Mouse (Mus musculus): ENCODE measurements around the gene Ptprd. TPM values are rescaled to one million over a fixed set of nuclear protein-coding genes. Genes with fewer than 3 reads are reported as not detected.
A peak's percentile ranks its signal among the peaks of the same experiment; 100 is the strongest.

Ptprd gene
- polyA plus RNA-seq, 1 experiment: 118 TPM

GRCm38 (mm10) chr4:76238577-76238976 is 1973.2 kb downstream of the Ptprd start:
- TF ChIP-seq POLR2A (IDR thresholded peaks at IDR 0.05; ENCODE audit: borderline replicate concordance, extremely low read depth, insufficient read depth, insufficient read length, poor library complexity, severe bottlenecking) (no peak), CTCF (IDR thresholded peaks at IDR 0.05; ENCODE audit: borderline replicate concordance, extremely low read depth, insufficient read depth, insufficient read length) (no peak)

GRCm38 (mm10) chr4:76237827-76238226 is 1973.9 kb downstream of the Ptprd start:
- DNase-seq (ENCODE audit: low read depth): peak; percentile 23

More at GRCm38 (mm10) chr4:76238577-76238976, 1973.2 kb downstream of the Ptprd start:
- DNase-seq (ENCODE audit: low read depth): no peak

GRCm38 (mm10) chr4:76223720-76224119 is 1988.0 kb downstream of the Ptprd start:
- peak; percentile 80 for DNase-seq (ENCODE audit: low read depth)
- TF ChIP-seq POLR2A (IDR thresholded peaks at IDR 0.05; ENCODE audit: borderline replicate concordance, extremely low read depth, insufficient read depth, insufficient read length, poor library complexity, severe bottlenecking) (no peak), CTCF (IDR thresholded peaks at IDR 0.05; ENCODE audit: borderline replicate concordance, extremely low read depth, insufficient read depth, insufficient read length) (no peak)

More at GRCm38 (mm10) chr4:76237827-76238226, 1973.9 kb downstream of the Ptprd start:
- TF ChIP-seq POLR2A (IDR thresholded peaks at IDR 0.05; ENCODE audit: borderline replicate concordance, extremely low read depth, insufficient read depth, insufficient read length, poor library complexity, severe bottlenecking) (no peak), CTCF (IDR thresholded peaks at IDR 0.05; ENCODE audit: borderline replicate concordance, extremely low read depth, insufficient read depth, insufficient read length) (no peak)

- no peak for TF ChIP-seq POLR2A (IDR thresholded peaks at IDR 0.05; ENCODE audit: borderline replicate concordance, extremely low read depth, insufficient read depth, insufficient read length, poor library complexity, severe bottlenecking)
- no peak for TF ChIP-seq CTCF (IDR thresholded peaks at IDR 0.05; ENCODE audit: borderline replicate concordance, extremely low read depth, insufficient read depth, insufficient read length)
Measured at GRCm38 (mm10) chr4:76222520-76222919, 1989.2 kb downstream of the Ptprd start.

GRCm38 (mm10) chr4:76218065-76218464 is 1993.7 kb downstream of the Ptprd start:
- DNase-seq (ENCODE audit: low read depth): peak; percentile 25
- TF ChIP-seq CTCF (IDR thresholded peaks at IDR 0.05; ENCODE audit: borderline replicate concordance, extremely low read depth, insufficient read depth, insufficient read length) (no peak), POLR2A (IDR thresholded peaks at IDR 0.05; ENCODE audit: borderline replicate concordance, extremely low read depth, insufficient read depth, insufficient read length, poor library complexity, severe bottlenecking) (no peak)

More at GRCm38 (mm10) chr4:76222520-76222919, 1989.2 kb downstream of the Ptprd start:
- peak; percentile 12 for DNase-seq (ENCODE audit: low read depth)

- no peak for DNase-seq (ENCODE audit: low read depth)
- TF ChIP-seq CTCF (IDR thresholded peaks at IDR 0.05; ENCODE audit: borderline replicate concordance, extremely low read depth, insufficient read depth, insufficient read length) (no peak), POLR2A (IDR thresholded peaks at IDR 0.05; ENCODE audit: borderline replicate concordance, extremely low read depth, insufficient read depth, insufficient read length, poor library complexity, severe bottlenecking) (no peak)
Measured at GRCm38 (mm10) chr4:76215141-76215540, 1996.6 kb downstream of the Ptprd start.

GRCm38 (mm10) chr4:76199321-76199720 is 2012.4 kb downstream of the Ptprd start:
- peak; percentile 47 for DNase-seq (ENCODE audit: low read depth)
- TF ChIP-seq CTCF (IDR thresholded peaks at IDR 0.05; ENCODE audit: borderline replicate concordance, extremely low read depth, insufficient read depth, insufficient read length) (no peak), POLR2A (IDR thresholded peaks at IDR 0.05; ENCODE audit: borderline replicate concordance, extremely low read depth, insufficient read depth, insufficient read length, poor library complexity, severe bottlenecking) (no peak)

GRCm38 (mm10) chr4:76194762-76195161 is 2017.0 kb downstream of the Ptprd start:
- TF ChIP-seq CTCF (IDR thresholded peaks at IDR 0.05; ENCODE audit: borderline replicate concordance, extremely low read depth, insufficient read depth, insufficient read length): no peak
- TF ChIP-seq POLR2A (IDR thresholded peaks at IDR 0.05; ENCODE audit: borderline replicate concordance, extremely low read depth, insufficient read depth, insufficient read length, poor library complexity, severe bottlenecking): no peak
- DNase-seq (ENCODE audit: low read depth): no peak

- DNase-seq (ENCODE audit: low read depth): no peak
- TF ChIP-seq CTCF (IDR thresholded peaks at IDR 0.05; ENCODE audit: borderline replicate concordance, extremely low read depth, insufficient read depth, insufficient read length) (no peak), POLR2A (IDR thresholded peaks at IDR 0.05; ENCODE audit: borderline replicate concordance, extremely low read depth, insufficient read depth, insufficient read length, poor library complexity, severe bottlenecking) (no peak)
Measured at GRCm38 (mm10) chr4:76193496-76193895, 2018.3 kb downstream of the Ptprd start.

GRCm38 (mm10) chr4:76192031-76192430 is 2019.7 kb downstream of the Ptprd start:
- TF ChIP-seq POLR2A (IDR thresholded peaks at IDR 0.05; ENCODE audit: borderline replicate concordance, extremely low read depth, insufficient read depth, insufficient read length, poor library complexity, severe bottlenecking) (no peak), CTCF (IDR thresholded peaks at IDR 0.05; ENCODE audit: borderline replicate concordance, extremely low read depth, insufficient read depth, insufficient read length) (no peak)
- DNase-seq (ENCODE audit: low read depth): no peak

GRCm38 (mm10) chr4:76190788-76191187 is 2021.0 kb downstream of the Ptprd start:
- TF ChIP-seq CTCF (IDR thresholded peaks at IDR 0.05; ENCODE audit: borderline replicate concordance, extremely low read depth, insufficient read depth, insufficient read length) (no peak), POLR2A (IDR thresholded peaks at IDR 0.05; ENCODE audit: borderline replicate concordance, extremely low read depth, insufficient read depth, insufficient read length, poor library complexity, severe bottlenecking) (no peak)
- peak; percentile 24 for DNase-seq (ENCODE audit: low read depth)

- TF ChIP-seq CTCF (IDR thresholded peaks at IDR 0.05; ENCODE audit: borderline replicate concordance, extremely low read depth, insufficient read depth, insufficient read length): no peak
- no peak for TF ChIP-seq POLR2A (IDR thresholded peaks at IDR 0.05; ENCODE audit: borderline replicate concordance, extremely low read depth, insufficient read depth, insufficient read length, poor library complexity, severe bottlenecking)
- DNase-seq (ENCODE audit: low read depth): no peak
Measured at GRCm38 (mm10) chr4:76183095-76183494, 2028.7 kb downstream of the Ptprd start.
